Mouse (Mus musculus) CD4-positive naive resting alpha-beta T cell, adult 57 days (primary cell): ENCODE data around the gene Aup1. TPM values are rescaled to one million over a fixed set of nuclear protein-coding genes. Genes with fewer than 3 reads are reported as not detected.

Source experiments
- total RNA-seq: library from RNA; stranded (reverse); gene quantifications from one replicate; pipeline ENCODE4 v1.2.4, GENCODE M21; 2023

Aup1 gene
- 383 TPM for total RNA-seq

GRCm38 (mm10) chr6:83054074-83054851 is at the start of gene Aup1:
Gene Aup1 (plus strand): TSS chr6:83054521.

GRCm38 (mm10) chr6:83033249-83034185 is 20.8 kb upstream of the Aup1 start, which contains the start of the genes Dok1 and Loxl3:
Gene Dok1 (minus strand): TSS chr6:83033471.
Gene Loxl3 (plus strand): TSS chr6:83034173.

GRCm38 (mm10) chr6:83054871-83055431 is 630 bp downstream of the Aup1 start, which contains the start of gene Htra2:
Gene Htra2 (minus strand): TSS chr6:83055273.

DNA sequence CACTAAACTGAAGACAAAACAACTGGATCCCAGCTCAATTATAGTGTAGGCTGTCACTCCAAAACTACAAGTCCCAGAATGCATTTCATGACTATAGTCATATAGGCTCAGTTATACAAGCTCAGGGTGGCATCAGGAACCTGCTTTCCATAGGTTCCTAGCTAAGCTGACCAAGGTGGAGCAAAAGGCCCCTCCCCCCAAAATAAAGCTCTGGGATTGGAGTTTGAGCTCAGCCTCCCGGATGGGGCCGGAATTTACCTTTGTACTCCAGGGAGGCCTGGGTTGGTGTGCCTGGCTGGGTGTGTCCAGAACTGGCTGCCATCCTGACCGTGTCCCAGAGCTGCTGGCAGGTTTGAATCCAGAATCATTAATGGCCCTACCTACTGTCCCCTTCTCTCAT is 3.5 kb downstream of the Aup1 start, which contains the start of gene Dqx1:
TSS of gene Dqx1 (plus strand) at position 55 of the 400 bp plus-strand sequence.

DNA sequence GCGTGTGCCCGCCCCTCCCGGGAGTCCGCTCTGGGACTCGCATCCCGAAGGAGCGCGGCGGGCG is 15.8 kb downstream of the Aup1 start, which contains the start of gene Tlx2:
TSS of gene Tlx2 (minus strand) at position 47 of the 64 bp plus-strand sequence.

GRCm38 (mm10) chr6:83077630-83078323 is 23.5 kb downstream of the Aup1 start, which contains the start of gene Pcgf1:
Gene Pcgf1 (plus strand): TSS chr6:83077869.

DNA sequence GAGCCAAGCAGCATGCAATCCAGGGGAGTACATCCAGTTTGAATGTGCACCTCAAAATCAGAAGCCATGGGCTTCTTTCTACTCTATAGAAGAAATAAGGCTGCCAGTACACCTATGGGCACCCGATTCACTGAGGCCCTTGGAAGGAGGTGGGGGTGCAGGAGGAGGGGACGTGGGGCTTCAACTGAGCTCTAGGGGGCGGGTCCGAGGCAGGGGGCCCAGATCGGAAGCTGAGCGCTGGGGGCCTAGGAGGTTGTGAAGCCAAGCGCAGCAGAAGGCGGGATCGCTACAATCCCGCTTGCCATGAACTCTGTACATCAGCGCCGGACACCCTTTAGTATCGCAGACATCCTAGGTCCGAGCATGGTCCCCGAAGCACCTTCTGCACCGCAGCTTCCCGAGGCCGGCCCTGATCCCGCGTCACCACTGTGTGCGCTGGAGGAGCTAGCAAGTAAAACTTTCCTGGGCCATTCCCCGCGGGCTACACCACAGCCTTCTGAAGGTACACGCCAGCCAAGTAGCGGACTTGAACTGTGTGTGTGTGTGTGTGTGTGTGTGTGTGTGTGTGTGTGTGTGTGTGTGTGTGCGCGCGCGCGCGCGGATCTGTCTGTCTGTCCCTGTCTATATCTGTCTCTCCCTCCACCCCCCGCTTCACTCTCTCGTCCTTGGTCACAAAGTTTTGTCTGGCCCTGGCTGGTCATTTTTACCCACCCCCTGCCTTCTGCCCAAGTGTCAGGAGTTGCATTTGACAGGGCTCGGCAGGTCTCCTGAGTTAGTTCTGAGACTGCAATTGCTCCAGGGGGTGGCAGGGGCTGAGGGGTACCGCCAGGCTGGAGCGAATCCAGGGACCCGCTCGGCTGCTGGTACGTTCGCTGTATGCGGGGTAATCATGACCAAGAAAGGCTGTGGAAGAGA is 32.1 kb downstream of the Aup1 start, which contains the start of gene Lbx2:
TSS of gene Lbx2 (plus strand) at position 247 of the 915 bp plus-strand sequence.

DNA sequence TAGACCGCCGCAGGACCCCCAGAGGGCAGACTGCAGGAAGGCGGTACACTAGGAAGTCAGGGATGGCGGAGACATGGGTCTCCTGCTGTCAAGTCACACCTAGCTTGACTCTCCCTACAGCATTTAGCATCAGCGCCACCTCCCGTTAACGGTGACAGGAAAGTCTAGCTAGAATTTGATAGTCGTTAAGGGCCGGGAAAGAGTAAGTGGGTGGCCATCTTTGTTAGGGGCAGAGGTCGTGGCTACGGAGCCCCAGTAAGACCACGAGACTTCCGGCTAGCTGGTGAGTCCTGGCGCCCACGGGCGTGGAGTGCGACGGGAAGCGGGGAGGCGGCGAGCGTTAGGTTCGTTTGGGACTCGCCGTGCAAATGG is 47.0 kb downstream of the Aup1 start, which contains the start of the genes Ccdc142 and Gm42688:
TSS of gene Ccdc142 (plus strand) at position 286 of the 372 bp plus-strand sequence.
TSS of gene Gm42688 (plus strand) at position 302 of the 372 bp plus-strand sequence.

Other genes with a start within 250 kb of the Aup1 start
- 21.0 TPM for gene Sema4f, start 114.8 kb upstream of the Aup1 start, total RNA-seq
- gene M1ap, start 107.6 kb upstream of the Aup1 start, total RNA-seq = not detected
- gene Dok1, start 21.1 kb upstream of the Aup1 start, total RNA-seq = 15.5 TPM
- 1.2 TPM for gene Loxl3, start 20.3 kb upstream of the Aup1 start, total RNA-seq
- 34.5 TPM for gene Htra2, start 752 bp downstream of the Aup1 start, total RNA-seq
- gene Dqx1, start 3.3 kb downstream of the Aup1 start, total RNA-seq = 15.3 TPM
- gene Tlx2, start 15.8 kb downstream of the Aup1 start, total RNA-seq = not detected
- gene Pcgf1, start 23.3 kb downstream of the Aup1 start, total RNA-seq = 28.6 TPM
- not detected for gene Lbx2, start 31.8 kb downstream of the Aup1 start, total RNA-seq
- gene Ccdc142, start 47.1 kb downstream of the Aup1 start, total RNA-seq = 12.8 TPM
- 8.3 TPM for gene Gm42688, start 47.1 kb downstream of the Aup1 start, total RNA-seq
- gene Mrpl53, start 54.5 kb downstream of the Aup1 start, total RNA-seq = 28.2 TPM
- gene Mogs, start 61.0 kb downstream of the Aup1 start, total RNA-seq = 34.1 TPM
- gene Wbp1, start 67.0 kb downstream of the Aup1 start, total RNA-seq = 41.6 TPM
- 28.5 TPM for gene Ino80b, start 70.9 kb downstream of the Aup1 start, total RNA-seq
- not detected for gene Rtkn, start 80.9 kb downstream of the Aup1 start, total RNA-seq
- gene Wdr54, start 101.9 kb downstream of the Aup1 start, total RNA-seq = 0.53 TPM
- not detected for gene 1700003E16Rik, start 101.9 kb downstream of the Aup1 start, total RNA-seq
- 127 TPM for gene Dctn1, start 111.4 kb downstream of the Aup1 start, total RNA-seq
- not detected for gene Slc4a5, start 165.3 kb downstream of the Aup1 start, total RNA-seq